Mouse (Mus musculus) spleen, postnatal 4 days (tissue): ENCODE measurements around the gene Mapk1ip1l.
A peak's percentile ranks its signal among the peaks of the same experiment; 100 is the strongest.

Source experiments
- DNase-seq, 2 experiments: peaks; one replicate each; pipeline ENCODE4 v3.0.0; 2022; ENCODE audit warnings: low spot score in 2 of 2

Gene Mapk1ip1l

GRCm38 (mm10) chr14:47297785-47298407, at the start of gene Mapk1ip1l:
Mapk1ip1l (plus strand) TSS chr14:47298266.
- DNase-seq: peak; percentile 92 to 98

DNA sequence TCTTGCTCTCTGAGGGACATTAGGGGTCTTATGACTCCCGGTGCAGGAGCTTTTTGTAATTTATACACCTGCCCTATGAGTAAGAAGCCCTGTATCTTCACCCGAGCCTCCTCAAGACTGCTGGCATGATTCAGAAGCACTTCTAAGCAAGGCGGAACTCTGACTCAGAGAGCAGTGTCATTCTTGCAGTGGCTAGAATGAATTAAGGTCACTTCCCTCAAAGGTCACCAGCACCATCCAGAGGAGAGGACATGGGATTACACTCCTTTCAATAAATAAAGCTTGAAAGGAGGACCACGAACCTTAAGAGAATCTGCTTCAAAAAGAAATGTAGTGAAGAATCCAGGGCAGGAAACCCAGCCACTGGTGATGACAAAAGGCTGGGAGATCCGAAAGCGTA, 48.2 kb upstream of the Mapk1ip1l start:
- no peak for DNase-seq

- DNase-seq: no peak
These were observed 33.2 kb upstream of the Mapk1ip1l start for GRCm38 (mm10) chr14:47264866-47265265.

GRCm38 (mm10) chr14:47265829-47266228, 32.2 kb upstream of the Mapk1ip1l start:
- DNase-seq: no peak

DNA sequence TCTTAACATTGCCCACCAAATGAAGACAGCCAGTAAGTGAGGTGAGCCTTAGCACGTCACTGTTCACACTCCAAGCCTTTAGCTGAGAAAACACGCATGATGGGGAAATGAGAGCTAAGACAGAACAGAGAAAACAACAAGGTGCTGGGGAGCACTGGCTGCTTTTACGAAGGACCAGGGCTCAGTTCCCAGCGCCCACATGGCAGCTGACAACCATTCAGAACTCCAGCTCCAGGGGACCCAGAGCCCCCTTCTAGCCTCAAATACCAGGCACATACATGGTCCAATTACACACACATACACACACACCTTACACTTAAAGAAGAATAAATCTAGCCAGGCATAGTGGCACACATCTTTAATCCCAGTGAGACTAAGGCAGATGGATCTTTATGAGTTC, 29.0 kb upstream of the Mapk1ip1l start:
- DNase-seq: no peak

- no peak for DNase-seq
These were observed 28.4 kb upstream of the Mapk1ip1l start for GRCm38 (mm10) chr14:47269706-47270105.

- no peak for DNase-seq
These were observed 24.3 kb upstream of the Mapk1ip1l start for GRCm38 (mm10) chr14:47273751-47274150.

- peak in 1 of 2 experiments; percentile 19 for DNase-seq
These were observed 22.6 kb upstream of the Mapk1ip1l start for GRCm38 (mm10) chr14:47275417-47275816.

DNA sequence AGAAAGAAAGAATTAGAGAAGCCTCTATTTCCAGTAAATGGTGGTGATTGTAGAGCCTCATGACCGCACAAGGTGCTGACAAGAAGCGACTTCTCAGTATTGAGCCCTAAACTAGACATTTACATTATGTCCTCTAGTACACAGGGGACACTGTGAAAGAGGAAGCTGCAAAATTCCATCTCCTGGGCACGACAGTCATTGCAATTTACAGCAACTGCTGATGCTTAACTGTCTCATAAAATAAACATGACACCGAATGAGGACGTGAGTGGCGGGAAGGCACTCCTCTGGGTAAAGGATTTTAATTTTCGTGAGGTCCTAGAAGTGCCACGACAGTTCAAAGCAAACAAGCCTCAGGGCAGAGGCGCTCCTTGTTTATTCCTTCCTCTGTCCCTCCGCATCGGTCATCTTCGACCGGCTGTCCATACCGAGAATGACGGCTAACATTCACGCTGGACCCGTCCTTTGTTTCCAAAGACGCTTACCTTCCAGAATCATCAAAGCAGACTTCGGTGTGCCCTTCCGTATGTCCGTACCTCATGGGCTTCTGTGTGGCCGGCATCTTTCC, 21.9 kb upstream of the Mapk1ip1l start:
- DNase-seq: peak; percentile 25 to 68

GRCm38 (mm10) chr14:47276637-47277393, 21.3 kb upstream of the Mapk1ip1l start, which contains the start of the genes Wdhd1 and Socs4:
Wdhd1 (minus strand) TSS chr14:47276857.
Socs4 (plus strand) TSS chr14:47276931.
- peak; percentile 94 to 98 for DNase-seq

- no peak for DNase-seq
These were observed 19.0 kb upstream of the Mapk1ip1l start for GRCm38 (mm10) chr14:47279058-47279457.

- no peak for DNase-seq
These were observed 16.5 kb upstream of the Mapk1ip1l start for GRCm38 (mm10) chr14:47281535-47281934.

- no peak for DNase-seq
These were observed 14.5 kb upstream of the Mapk1ip1l start for GRCm38 (mm10) chr14:47283568-47283967.

GRCm38 (mm10) chr14:47285271-47285670, 12.8 kb upstream of the Mapk1ip1l start:
- DNase-seq: no peak

- no peak for DNase-seq
These were observed 11.9 kb upstream of the Mapk1ip1l start for GRCm38 (mm10) chr14:47286215-47286614.

- no peak for DNase-seq
These were observed 11.0 kb upstream of the Mapk1ip1l start for GRCm38 (mm10) chr14:47287021-47287420.

DNA sequence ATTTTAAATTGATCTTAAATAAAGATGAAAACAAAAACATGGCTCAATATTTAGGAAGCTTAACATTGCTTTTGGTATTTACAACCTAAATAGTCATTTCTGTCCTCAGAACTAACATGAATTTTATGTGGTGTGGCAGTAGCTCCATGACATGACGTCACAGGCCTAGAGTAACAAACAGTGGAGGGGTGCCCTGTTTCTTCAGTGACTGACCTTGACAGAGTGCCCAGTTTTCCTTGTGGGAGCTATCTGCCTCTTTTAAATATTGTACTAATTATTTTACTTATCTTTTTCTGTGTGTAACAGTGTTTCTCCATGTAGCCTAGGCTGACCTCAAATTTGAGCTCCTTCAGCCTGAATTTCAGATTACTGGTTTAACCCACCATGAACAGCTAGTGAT, 6.3 kb upstream of the Mapk1ip1l start:
- DNase-seq: no peak

DNA sequence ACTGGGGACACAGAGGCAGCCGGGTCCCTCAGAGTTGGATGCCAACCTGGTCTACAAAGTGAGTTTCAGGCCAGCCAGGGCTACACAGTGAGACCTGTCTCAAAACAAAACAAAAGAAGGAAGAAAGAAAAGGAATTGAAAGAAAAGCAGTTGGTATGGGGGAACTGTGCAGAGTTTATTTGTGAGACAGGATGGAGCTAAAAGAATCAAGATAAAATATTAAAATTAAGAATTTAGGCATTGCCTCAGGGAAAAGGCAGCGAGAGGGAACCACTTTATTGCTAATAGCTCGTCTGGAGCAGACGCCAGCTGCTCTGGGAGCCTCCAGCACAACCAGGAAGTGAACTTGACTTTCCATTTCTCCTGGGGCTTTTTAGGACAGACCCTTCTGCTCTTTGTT, 3.9 kb upstream of the Mapk1ip1l start:
- peak in 1 of 2 experiments; percentile 56 for DNase-seq

DNA sequence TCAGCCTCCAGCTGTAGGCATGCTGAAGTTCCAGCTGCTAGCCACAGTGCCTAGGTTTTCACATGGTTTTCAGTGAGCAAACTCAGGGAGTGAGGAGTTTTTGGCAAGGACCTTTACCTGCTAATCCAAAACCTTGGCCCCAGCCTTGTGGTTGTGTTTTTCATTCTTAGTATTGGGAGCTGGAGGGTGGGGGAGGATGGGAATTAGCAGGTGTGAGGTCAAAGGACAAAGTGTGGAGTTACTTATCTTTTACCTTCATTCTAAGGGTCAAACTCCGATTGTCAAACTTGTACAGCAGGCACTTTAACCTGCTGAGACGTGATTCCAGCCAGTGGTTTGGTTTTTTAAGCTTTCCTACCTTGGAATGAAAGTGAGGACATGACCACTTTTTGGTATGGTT, 1.8 kb upstream of the Mapk1ip1l start:
- no peak for DNase-seq

GRCm38 (mm10) chr14:47298408-47298792, 334 bp downstream of the Mapk1ip1l start:
- no peak for DNase-seq

DNA sequence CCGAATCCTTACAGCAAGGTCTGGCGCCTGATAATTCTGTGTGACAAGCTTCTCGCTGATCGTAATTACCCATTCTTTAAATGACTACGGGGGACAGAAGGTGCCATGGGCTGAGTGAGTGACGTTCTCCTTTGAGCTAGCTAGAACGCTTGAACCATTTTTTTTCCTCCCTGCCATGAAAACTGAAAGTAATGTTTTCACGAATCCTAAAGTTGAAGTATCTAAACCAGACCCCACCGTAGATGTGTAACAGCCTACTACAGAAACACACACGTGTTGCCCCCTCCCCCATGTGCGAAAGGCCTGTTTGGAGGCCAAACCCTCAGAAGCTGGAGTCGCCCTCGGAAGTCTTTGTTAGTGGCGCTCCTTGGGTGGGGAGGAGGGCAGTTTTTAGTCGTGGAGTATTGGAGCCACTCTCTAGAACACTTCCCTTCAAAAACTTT, 774 bp downstream of the Mapk1ip1l start:
- DNase-seq: no peak

- no peak for DNase-seq
These were observed 5.0 kb downstream of the Mapk1ip1l start for GRCm38 (mm10) chr14:47302885-47303680.
